ENCODE assay signal across 10 mouse cellular contexts in the genomic region with DNA sequence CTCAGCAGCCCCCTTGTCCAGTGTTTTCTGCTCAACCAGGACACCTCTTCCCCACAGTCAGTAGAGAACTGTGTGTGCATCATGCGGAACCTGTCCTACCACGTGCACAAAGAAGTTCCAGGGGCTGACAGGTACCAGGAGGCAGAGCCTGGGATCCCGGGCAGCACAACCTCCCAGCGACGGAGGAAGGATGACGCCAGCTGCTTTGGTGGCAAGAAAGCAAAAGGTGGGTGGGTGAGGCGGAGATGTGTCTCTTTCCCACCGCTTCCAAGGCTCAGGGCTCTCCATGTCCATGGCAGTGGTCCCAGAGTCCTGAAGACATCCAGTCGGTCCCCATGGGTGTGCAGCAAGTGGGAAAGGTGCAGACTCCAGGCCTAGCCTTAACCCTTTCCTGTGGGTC. TPM values are rescaled to one million over a fixed set of nuclear protein-coding genes. Genes with fewer than 3 reads are reported as not detected.
DNase-seq lines count a peak whose midpoint lies in the region; ATAC-seq and TF ChIP-seq lines count a peak whose summit lies in the region.
"Had no signal": no experiment of that assay in that cellular context is flagged by ENCODE, and none has a peak within 500 bp of the region (broad histone marks: within the 10 kb centered on the region; RNA-seq: fewer than 3 reads in every experiment).

No protein-coding gene starts in this region.

- peaks cover 40% of the 10 kb centered on the region for H3K4me1 ChIP-seq in neural tube, embryonic 11.5 days (ENCODE audit: control insufficient read depth, insufficient read depth, low read length)
- H3K4me1 ChIP-seq in hindbrain, postnatal 0 days (ENCODE audit: insufficient read depth, low read length): peaks cover 31% of the 10 kb centered on the region
- H3K4me1 ChIP-seq in kidney, adult 2 months (ENCODE audit: control insufficient read depth, insufficient read depth, low read length): peaks cover 5% of the 10 kb centered on the region

- peaks cover 50% of the 10 kb centered on the region for H3K36me3 ChIP-seq in neural tube, embryonic 11.5 days (ENCODE audit: control insufficient read depth, insufficient read depth, low read length)
- peaks cover 59% of the 10 kb centered on the region for H3K36me3 ChIP-seq in hindbrain, postnatal 0 days (ENCODE audit: insufficient read depth, low read length)
- no peaks in the 10 kb centered on the region for H3K36me3 ChIP-seq in kidney, adult 2 months (ENCODE audit: control insufficient read depth, insufficient read depth, low read length)

- TF ChIP-seq CTCF in hindbrain, postnatal 0 days (IDR thresholded peaks at IDR 0.05; ENCODE audit: low read depth): no peak
- TF ChIP-seq CTCF in kidney, adult 2 months (conservative IDR thresholded peaks at IDR 0.05; ENCODE audit: insufficient read depth, insufficient read length, low read depth, low read length): no peak

- H3K9me3 ChIP-seq in neural tube, embryonic 11.5 days (ENCODE audit: control insufficient read depth, low read length): no peaks in the 10 kb centered on the region
- H3K9me3 ChIP-seq in hindbrain, postnatal 0 days (ENCODE audit: low read length): no peaks in the 10 kb centered on the region

- no peak overlapping the region for H3K4me3 ChIP-seq in neural tube, embryonic 11.5 days (ENCODE audit: low read depth, low read length)
- H3K4me3 ChIP-seq in hindbrain, postnatal 0 days (ENCODE audit: low read length): no peak overlapping the region
- H3K4me3 ChIP-seq in kidney, adult 2 months (ENCODE audit: insufficient read depth, low read depth, low read length): no peak overlapping the region
- H3K4me3 ChIP-seq: myocyte had no signal

- DNase-seq in frontal cortex, postnatal 14 days (ENCODE audit: low spot score in 2 of 2): no peak
- DNase-seq in neural tube, embryonic 11.5 days (ENCODE audit: low spot score): no peak
- DNase-seq in neural tube, embryonic 10.5 days (ENCODE audit: extremely low spot score, low spot score): no peak
- no peak for DNase-seq in hindbrain, postnatal 0 days (ENCODE audit: low spot score)
- DNase-seq in urinary bladder, postnatal 10 days (ENCODE audit: low spot score): no peak
- no peak for DNase-seq in kidney, adult 2 months
- DNase-seq: gastrocnemius, postnatal 25 days had no signal

- H3K4me2 ChIP-seq in neural tube, embryonic 11.5 days (ENCODE audit: low read depth): no peak overlapping the region; the same call in 1 of the 2 replicates
- no peak overlapping the region for H3K4me2 ChIP-seq in hindbrain, postnatal 0 days (ENCODE audit: low read depth, low read length)

- H3K27me3 ChIP-seq in neural tube, embryonic 11.5 days (ENCODE audit: control insufficient read depth, insufficient read depth, low read length): no peaks in the 10 kb centered on the region
- H3K27me3 ChIP-seq in hindbrain, postnatal 0 days (ENCODE audit: insufficient read depth, low read length): no peaks in the 10 kb centered on the region
- H3K27me3 ChIP-seq in kidney, adult 2 months (replicated peaks; ENCODE audit: control insufficient read depth, insufficient read depth, low read length): no peaks in the 10 kb centered on the region

- ATAC-seq in frontal cortex, adult (ENCODE audit: low TSS enrichment): peak; percentile 51; the same call in 1 of the 2 replicates
- ATAC-seq in neural tube, embryonic 11.5 days (ENCODE audit: insufficient read depth, low FRiP score, low TSS enrichment): no peak
- no peak for ATAC-seq in hindbrain, postnatal 0 days
- ATAC-seq in activated CD4-positive, CD25-positive, alpha-beta regulatory T cell, adult 4 months: no peak

- peak overlapping the region; percentile 32; the same call in 1 of the 2 replicates for H3K9ac ChIP-seq in neural tube, embryonic 11.5 days (ENCODE audit: low read length)
- peak overlapping the region; percentile 5; the same call in 1 of the 2 replicates for H3K9ac ChIP-seq in hindbrain, postnatal 0 days (replicated peaks; ENCODE audit: low read length)

- H3K27ac ChIP-seq in neural tube, embryonic 11.5 days (ENCODE audit: low read depth, low read length): peak overlapping the region; percentile 80
- peak overlapping the region; percentile 74 for H3K27ac ChIP-seq in hindbrain, postnatal 0 days
- no peak overlapping the region for H3K27ac ChIP-seq in kidney, adult 2 months (ENCODE audit: insufficient read depth, low read depth, low read length)

- WGBS in neural tube, embryonic 11.5 days: 74% methylated on average over 9 of the region's 9 CpGs
- WGBS in hindbrain, postnatal 0 days: 29% methylated on average over 9 of the region's 9 CpGs
- WGBS in kidney, adult 2 months: 78% methylated on average over 9 of the region's 9 CpGs

- TF ChIP-seq POLR2A in kidney, adult 2 months (IDR thresholded peaks at IDR 0.05; ENCODE audit: low read depth, low read length): no peak

RNA-seq across cellular contexts. Expression of a gene that starts 26.2 kb away (rescaled TPM):
- polyA plus RNA-seq in neural tube, embryonic 11.5 days (2014; fragmentation: Nextera tagmentation; extraction: Ambion mirVana): 20.4 TPM in 2 replicates
- total RNA-seq in hindbrain, postnatal 0 days (2014; rRNA removed): 17.9 and 23.1 TPM in 2 replicates
- polyA plus RNA-seq in hindbrain, postnatal 0 days (2015; fragmentation: Nextera tagmentation; extraction: Ambion mirVana): 37.6 and 41.8 TPM in 2 replicates
- polyA plus RNA-seq in activated CD4-positive, CD25-positive, alpha-beta regulatory T cell, adult 4 months (2017; shearing (Covaris generic)): 10 to 100 TPM; 16.2 to 21.6 TPM
- 35.2 and 39.1 TPM in 2 replicates for polyA plus RNA-seq in kidney, adult 2 months (2012; rRNA removed)

RNA-seq across cellular contexts. Expression of a gene that starts 26.6 kb away (rescaled TPM):
- polyA plus RNA-seq in neural tube, embryonic 11.5 days (2014; fragmentation: Nextera tagmentation; extraction: Ambion mirVana): 60.8 and 64.0 TPM in 2 replicates
- total RNA-seq in hindbrain, postnatal 0 days (2014; rRNA removed): 82.8 and 88.9 TPM in 2 replicates
- 94.3 and 102 TPM in 2 replicates for polyA plus RNA-seq in hindbrain, postnatal 0 days (2015; fragmentation: Nextera tagmentation; extraction: Ambion mirVana)
- 10 to 100 TPM; 45.6 to 60.6 TPM for polyA plus RNA-seq in activated CD4-positive, CD25-positive, alpha-beta regulatory T cell, adult 4 months (2017; shearing (Covaris generic))
- polyA plus RNA-seq in kidney, adult 2 months (2012; rRNA removed): 519 and 582 TPM in 2 replicates

RNA-seq across cellular contexts. Expression of a gene that starts 52.0 kb away (rescaled TPM):
- 81.6 and 82.2 TPM in 2 replicates for polyA plus RNA-seq in neural tube, embryonic 11.5 days (2014; fragmentation: Nextera tagmentation; extraction: Ambion mirVana)
- total RNA-seq in hindbrain, postnatal 0 days (2014; rRNA removed): 168 and 180 TPM in 2 replicates
- polyA plus RNA-seq in hindbrain, postnatal 0 days (2015; fragmentation: Nextera tagmentation; extraction: Ambion mirVana): 46.3 and 48.9 TPM in 2 replicates
- polyA plus RNA-seq in activated CD4-positive, CD25-positive, alpha-beta regulatory T cell, adult 4 months (2017; shearing (Covaris generic)): under 1 TPM; 0.51 to 0.93 TPM
- 94.2 and 98.5 TPM in 2 replicates for polyA plus RNA-seq in kidney, adult 2 months (2012; rRNA removed)

RNA-seq across cellular contexts. Expression of a gene that starts 52.1 kb away (rescaled TPM):
- 43.4 and 49.8 TPM in 2 replicates for polyA plus RNA-seq in neural tube, embryonic 11.5 days (2014; fragmentation: Nextera tagmentation; extraction: Ambion mirVana)
- total RNA-seq in hindbrain, postnatal 0 days (2014; rRNA removed): 43.5 and 63.3 TPM in 2 replicates
- 95.6 and 99.2 TPM in 2 replicates for polyA plus RNA-seq in hindbrain, postnatal 0 days (2015; fragmentation: Nextera tagmentation; extraction: Ambion mirVana)
- polyA plus RNA-seq in activated CD4-positive, CD25-positive, alpha-beta regulatory T cell, adult 4 months (2017; shearing (Covaris generic)): 10 to 100 TPM; 55.4 to 58.0 TPM
- polyA plus RNA-seq in kidney, adult 2 months (2012; rRNA removed): 147 and 158 TPM in 2 replicates

Comparison
In these comparisons a context has a peak if more than half of its experiments do, and no peak if none do; other contexts are left out.
1. RNA of a gene that starts 52.0 kb away (polyA plus RNA-seq): 94.2 to 98.5 TPM in kidney, adult 2 months, 81.6 to 82.2 TPM in neural tube, embryonic 11.5 days and 46.3 to 48.9 TPM in hindbrain, postnatal 0 days; 0.51 to 0.93 TPM in activated CD4-positive, CD25-positive, alpha-beta regulatory T cell, adult 4 months; every median in the first group is over 10 times any median in the second.